In genomic region chr14:47116062-47116762, GRCm38 (mm10) we compare ENCODE assay signal across 19 mouse cellular contexts.
DNase-seq lines count a peak whose midpoint lies in the region; ATAC-seq and TF ChIP-seq lines count a peak whose summit lies in the region.
"Had no signal": no experiment of that assay in that cellular context is flagged by ENCODE, and none has a peak within 500 bp of the region (broad histone marks: within the 10 kb centered on the region; RNA-seq: fewer than 3 reads in every experiment).

No protein-coding gene starts in this region.

- no peaks in the 10 kb centered on the region for H3K36me3 ChIP-seq in midbrain, embryonic 11.5 days (ENCODE audit: control insufficient read depth, insufficient read depth, low read length)
- no peaks in the 10 kb centered on the region for H3K36me3 ChIP-seq in midbrain, embryonic 16.5 days (ENCODE audit: control insufficient read depth, insufficient read depth, low read length)
- H3K36me3 ChIP-seq in liver, embryonic 14.5 days (replicated peaks; ENCODE audit: control insufficient read depth, insufficient read depth, low read depth): no peaks in the 10 kb centered on the region
- no peaks in the 10 kb centered on the region for H3K36me3 ChIP-seq in stomach, embryonic 15.5 days
- H3K36me3 ChIP-seq: embryonic facial prominence, embryonic 12.5 days; heart, embryonic 12.5 days; hindbrain, embryonic 15.5 days; limb, embryonic 10.5 days; neural tube, embryonic 13.5 days had no signal

- ATAC-seq in midbrain, embryonic 11.5 days (ENCODE audit: low FRiP score): no peak
- no peak for ATAC-seq in midbrain, embryonic 16.5 days
- peak; percentile 94 for ATAC-seq in erythroblast, adult 5-6 weeks (replicated peaks; ENCODE audit: low FRiP score, poor library complexity, severe bottlenecking)
- ATAC-seq in liver, embryonic 14.5 days (ENCODE audit: insufficient read depth): peak; percentile 65
- peak; percentile 85 for ATAC-seq in stomach, embryonic 15.5 days (ENCODE audit: insufficient read depth, low FRiP score, low read depth)
- ATAC-seq: CD4-positive, CD25-positive, alpha-beta regulatory T cell, adult 4 months; forebrain, embryonic 14.5 days had no signal

- no peak for TF ChIP-seq EP300 in liver, embryonic 14.5 days (IDR thresholded peaks at IDR 0.05; ENCODE audit: low read depth)

- H3K4me1 ChIP-seq in midbrain, embryonic 11.5 days (ENCODE audit: control insufficient read depth, insufficient read depth, low read length): no peaks in the 10 kb centered on the region
- no peaks in the 10 kb centered on the region for H3K4me1 ChIP-seq in midbrain, embryonic 16.5 days (ENCODE audit: control insufficient read depth, insufficient read depth, low read length)
- H3K4me1 ChIP-seq in liver, embryonic 14.5 days (replicated peaks; ENCODE audit: control insufficient read depth in 2 of 2, insufficient read depth in 2 of 2, low read length in 1 of 2): peaks cover 0 to 7% of the 10 kb centered on the region in 2 experiments; a peak in 2 of 4 replicates
- H3K4me1 ChIP-seq in stomach, embryonic 15.5 days: no peaks in the 10 kb centered on the region
- H3K4me1 ChIP-seq: embryonic facial prominence, embryonic 12.5 days; hindbrain, embryonic 15.5 days; limb, embryonic 10.5 days; neural tube, embryonic 13.5 days had no signal

- TF ChIP-seq CTCF in liver, embryonic 14.5 days (IDR thresholded peaks at IDR 0.05; ENCODE audit: low read depth): no peak

- WGBS in midbrain, embryonic 11.5 days: 90% methylated on average over 10 of the region's 10 CpGs
- WGBS in midbrain, embryonic 16.5 days: 88% methylated on average over 8 of the region's 10 CpGs
- 44% methylated on average over 10 of the region's 10 CpGs for WGBS in liver, embryonic 14.5 days (ENCODE audit: insufficient replicate concordance)
- 66% methylated on average over 10 of the region's 10 CpGs for WGBS in stomach, embryonic 15.5 days

- peak; percentile 26 for DNase-seq in midbrain, embryonic 11.5 days (ENCODE audit: low spot score, missing footprints)
- peak; percentile 17 to 34 (median 32) for DNase-seq in liver, embryonic 14.5 days (ENCODE audit: low read depth in 3 of 3, low spot score in 3 of 3)
- no peak for DNase-seq in MN1 (ENCODE audit: low spot score)
- no peak for DNase-seq in kidney, adult 8-10 months
- no peak for DNase-seq in layer of hippocampus, adult 11-12 months (ENCODE audit: low spot score)
- DNase-seq: cerebellum, postnatal 25 days; gastrocnemius, postnatal 14 days; midbrain, embryonic 14.5 days; right cerebral cortex, adult 18-20 months had no signal

- no peak overlapping the region for H3K4me2 ChIP-seq in midbrain, embryonic 11.5 days
- no peak overlapping the region for H3K4me2 ChIP-seq in midbrain, embryonic 16.5 days (ENCODE audit: low read length)
- H3K4me2 ChIP-seq in liver, embryonic 14.5 days (ENCODE audit: low read depth): no peak overlapping the region
- H3K4me2 ChIP-seq in stomach, embryonic 15.5 days: no peak overlapping the region
- H3K4me2 ChIP-seq: embryonic facial prominence, embryonic 12.5 days; heart, embryonic 12.5 days; hindbrain, embryonic 15.5 days; neural tube, embryonic 13.5 days had no signal

- no peaks in the 10 kb centered on the region for H3K9me3 ChIP-seq in midbrain, embryonic 11.5 days (ENCODE audit: control insufficient read depth, low read length)
- H3K9me3 ChIP-seq in midbrain, embryonic 16.5 days (replicated peaks; ENCODE audit: control insufficient read depth, low read length, poor library complexity, severe bottlenecking): no peaks in the 10 kb centered on the region
- H3K9me3 ChIP-seq in liver, embryonic 14.5 days (ENCODE audit: control insufficient read depth, low read length): no peaks in the 10 kb centered on the region
- H3K9me3 ChIP-seq in stomach, embryonic 15.5 days: no peaks in the 10 kb centered on the region
- H3K9me3 ChIP-seq: embryonic facial prominence, embryonic 12.5 days; heart, embryonic 12.5 days; hindbrain, embryonic 15.5 days; limb, embryonic 10.5 days; neural tube, embryonic 13.5 days had no signal

- no peak overlapping the region for H3K27ac ChIP-seq in midbrain, embryonic 11.5 days (ENCODE audit: low read depth, low read length)
- H3K27ac ChIP-seq in midbrain, embryonic 16.5 days (ENCODE audit: low read length): no peak overlapping the region
- no peak overlapping the region for H3K27ac ChIP-seq in liver, embryonic 14.5 days
- H3K27ac ChIP-seq in stomach, embryonic 15.5 days: no peak overlapping the region
- H3K27ac ChIP-seq: embryonic facial prominence, embryonic 12.5 days; hindbrain, embryonic 15.5 days; limb, embryonic 10.5 days; neural tube, embryonic 13.5 days had no signal

- H3K9ac ChIP-seq in midbrain, embryonic 11.5 days (ENCODE audit: low read length): no peak overlapping the region
- no peak overlapping the region for H3K9ac ChIP-seq in midbrain, embryonic 16.5 days (ENCODE audit: low read depth, low read length)
- H3K9ac ChIP-seq in liver, embryonic 14.5 days (replicated peaks): no peak overlapping the region
- H3K9ac ChIP-seq in stomach, embryonic 15.5 days: no peak overlapping the region
- H3K9ac ChIP-seq: embryonic facial prominence, embryonic 12.5 days; heart, embryonic 12.5 days; hindbrain, embryonic 15.5 days; neural tube, embryonic 13.5 days had no signal

- H3K4me3 ChIP-seq in midbrain, embryonic 11.5 days (ENCODE audit: low read depth, low read length): no peak overlapping the region
- no peak overlapping the region for H3K4me3 ChIP-seq in midbrain, embryonic 16.5 days (ENCODE audit: low read depth, low read length)
- no peak overlapping the region for H3K4me3 ChIP-seq in liver, embryonic 14.5 days (ENCODE audit: insufficient read depth in 1 of 2, low read depth in 2 of 2, low read length in 2 of 2)
- no peak overlapping the region for H3K4me3 ChIP-seq in stomach, embryonic 15.5 days (replicated peaks)
- H3K4me3 ChIP-seq: embryonic facial prominence, embryonic 12.5 days; heart, embryonic 12.5 days; hindbrain, embryonic 15.5 days; limb, embryonic 10.5 days; neural tube, embryonic 13.5 days had no signal

- no peaks in the 10 kb centered on the region for H3K27me3 ChIP-seq in midbrain, embryonic 11.5 days (ENCODE audit: control insufficient read depth, insufficient read depth, low read length)
- no peaks in the 10 kb centered on the region for H3K27me3 ChIP-seq in midbrain, embryonic 16.5 days (ENCODE audit: control insufficient read depth, insufficient read depth, low read depth, low read length)
- H3K27me3 ChIP-seq in liver, embryonic 14.5 days (ENCODE audit: control insufficient read depth, insufficient read depth, low read length): no peaks in the 10 kb centered on the region
- H3K27me3 ChIP-seq in stomach, embryonic 15.5 days (replicated peaks): no peaks in the 10 kb centered on the region
- H3K27me3 ChIP-seq: embryonic facial prominence, embryonic 12.5 days; heart, embryonic 12.5 days; hindbrain, embryonic 15.5 days; neural tube, embryonic 13.5 days had no signal

Comparison
In these comparisons a context has a peak if more than half of its experiments do, and no peak if none do; other contexts are left out.
1. ATAC-seq: peak in erythroblast, adult 5-6 weeks (single experiment), liver, embryonic 14.5 days (single experiment) and stomach, embryonic 15.5 days (single experiment); none in midbrain, embryonic 11.5 days (single experiment) and midbrain, embryonic 16.5 days (single experiment).
2. DNase-seq: peak in midbrain, embryonic 11.5 days (single experiment) and liver, embryonic 14.5 days (3 of 3); none in MN1 (single experiment), kidney, adult 8-10 months (0 of 2) and layer of hippocampus, adult 11-12 months (single experiment).